Mouse (Mus musculus) embryonic facial prominence, embryonic 10.5 days (tissue): ENCODE measurements around the gene Hist3h2ba. TPM values are rescaled to one million over a fixed set of nuclear protein-coding genes. Genes with fewer than 3 reads are reported as not detected.
"Not testable (repeated sequence)": the region's sequence is repeated elsewhere in the genome, so short reads cannot be mapped to it uniquely, and the experiment has no call there.

ENCODE experiments used
- DNase-seq: peaks from one replicate; pipeline ENCODE4 v3.0.0-alpha.2; 2017; ENCODE audit warnings: low spot score
- H3K27ac ChIP-seq: fragments of 300-500 bp; sonication (generic); replicated peaks from 2 replicates; pipeline ENCODE4 v1.5.1; 2016; ENCODE audit warnings: mild to moderate bottlenecking
- H3K27me3 ChIP-seq: fragments of 300-500 bp; sonication (generic); replicated peaks from 2 replicates; pipeline ENCODE4 v1.6.1; 2016; ENCODE audit warnings: low read depth, mild to moderate bottlenecking; ENCODE audit not compliant: poor library complexity, severe bottlenecking
- H3K36me3 ChIP-seq: fragments of 300-500 bp; sonication (generic); replicated peaks from 2 replicates; pipeline ENCODE4 v1.6.1; 2016; ENCODE audit warnings: mild to moderate bottlenecking, moderate library complexity
- H3K4me1 ChIP-seq: fragments of 300-500 bp; sonication (generic); 2 replicates; pipeline ENCODE4 v1.6.1; 2016
- H3K4me3 ChIP-seq: fragments of 300-500 bp; sonication (generic); 2 replicates; pipeline ENCODE4 v1.5.1; 2016; ENCODE audit warnings: mild to moderate bottlenecking, moderate library complexity
- H3K9me3 ChIP-seq: fragments of 300-500 bp; sonication (generic); 2 replicates; pipeline ENCODE4 v1.6.1; 2016; ENCODE audit warnings: mild to moderate bottlenecking
- WGBS: fragments of 180-500 bp; shearing (Covaris S2); methylation state at CpG from one replicate; pipeline ENCODE4 v1.1.7; 2016; 5-methylcytosine and 5-hydroxymethylcytosine counted together
- polyA plus RNA-seq: library from polyadenylated mRNA; unstranded; fragments of >200 nt; fragmentation: Nextera tagmentation; extraction: Ambion mirVana; gene quantifications from 2 replicates; pipeline ENCODE4 v1.2.1, GENCODE M21; 2016

The Hist3h2ba gene
- polyA plus RNA-seq, 1 experiment from 2014 or later, result 25.0 TPM

DNA sequence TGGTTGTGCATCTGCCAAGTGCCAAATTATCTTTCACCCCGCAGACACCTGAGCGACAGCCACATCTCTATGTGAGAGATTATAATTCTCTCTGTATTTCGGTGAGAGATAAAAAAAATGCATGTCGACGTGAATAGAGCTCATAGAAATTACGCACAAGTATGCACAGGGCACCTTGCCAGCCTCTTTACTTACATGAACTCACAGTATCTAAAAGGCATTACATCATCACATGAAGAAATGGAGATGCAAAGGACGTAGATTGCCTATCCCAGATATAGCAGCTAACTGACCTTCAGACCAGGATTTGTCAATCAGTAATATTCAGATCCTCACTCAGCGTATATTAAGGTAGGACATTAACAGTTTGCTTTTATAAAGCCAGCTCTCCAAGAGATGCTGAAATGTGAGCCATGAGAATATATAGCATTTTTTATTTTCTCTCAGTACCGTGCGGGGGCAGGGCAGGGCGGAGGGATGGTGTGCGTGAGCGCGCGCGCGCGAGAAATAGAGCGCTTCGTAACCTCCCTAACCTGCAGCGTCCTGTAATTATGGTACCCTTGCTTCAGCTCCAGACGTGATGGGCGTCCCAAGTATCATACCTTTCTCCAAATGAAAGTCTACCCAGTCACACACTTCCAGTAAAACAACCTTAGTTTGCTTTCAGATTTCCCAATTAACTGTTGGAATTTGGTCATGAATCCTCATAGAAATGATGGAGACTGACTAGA is 757 bp upstream of the Hist3h2ba start:
- H3K4me3 ChIP-seq, result peak overlapping the region; percentile 64
- peak; percentile 54 for DNase-seq
- peaks cover 18% of the 10 kb centered on the region for H3K4me1 ChIP-seq
- H3K36me3 ChIP-seq, result no peaks in the 10 kb centered on the region
- peak overlapping the region; percentile 85 for H3K27ac ChIP-seq
- WGBS, result 22% methylated on average over 23 of the region's 23 CpGs
- peaks cover 86% of the 10 kb centered on the region for H3K27me3 ChIP-seq
- no peaks in the 10 kb centered on the region for H3K9me3 ChIP-seq

DNA sequence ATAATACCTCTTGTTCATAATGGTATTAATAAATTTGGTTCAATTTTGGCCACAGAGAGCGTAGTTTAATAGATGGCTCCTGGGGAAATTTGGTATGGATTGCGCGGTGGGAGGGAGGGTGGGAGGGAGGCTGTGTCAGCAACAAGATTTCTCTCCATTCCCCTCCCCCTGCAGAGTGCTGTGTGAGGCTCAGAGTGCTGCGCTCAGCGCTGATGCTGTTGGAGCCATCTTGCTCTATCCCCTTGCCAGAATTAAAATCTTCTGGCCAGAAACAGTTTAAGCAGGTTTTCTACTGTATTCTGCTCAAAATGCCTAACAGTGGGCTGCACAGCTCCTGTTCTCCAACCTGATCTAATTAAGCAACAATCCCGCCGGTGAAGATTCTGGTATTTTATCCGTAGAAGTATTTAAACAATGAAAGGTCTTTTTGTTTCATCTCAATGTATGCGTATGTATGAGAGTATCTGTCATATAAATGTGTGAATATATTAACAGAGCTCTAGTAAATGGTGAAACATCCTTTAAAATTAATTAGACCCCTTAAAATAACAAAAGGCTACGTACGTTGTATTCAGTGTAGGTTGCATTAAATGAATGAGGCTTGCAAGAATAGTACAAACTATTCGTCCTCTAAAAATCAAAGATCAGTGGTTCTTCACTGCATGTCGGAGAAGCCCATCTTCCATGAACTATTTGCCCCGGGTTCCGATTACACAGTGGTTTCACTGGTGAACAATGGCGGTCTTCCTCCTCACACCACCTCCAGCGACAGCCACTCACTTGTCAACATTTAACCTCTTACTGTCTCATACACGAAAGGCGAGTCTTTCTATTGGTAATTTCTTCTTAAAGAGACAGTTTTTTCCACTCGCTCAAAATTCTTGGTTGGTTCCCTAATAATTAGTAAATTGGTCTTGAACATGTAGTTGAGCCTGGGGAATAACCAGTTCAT is 1.0 kb downstream of the Hist3h2ba start:
- peaks cover 27% of the 10 kb centered on the region for H3K4me1 ChIP-seq

DNA sequence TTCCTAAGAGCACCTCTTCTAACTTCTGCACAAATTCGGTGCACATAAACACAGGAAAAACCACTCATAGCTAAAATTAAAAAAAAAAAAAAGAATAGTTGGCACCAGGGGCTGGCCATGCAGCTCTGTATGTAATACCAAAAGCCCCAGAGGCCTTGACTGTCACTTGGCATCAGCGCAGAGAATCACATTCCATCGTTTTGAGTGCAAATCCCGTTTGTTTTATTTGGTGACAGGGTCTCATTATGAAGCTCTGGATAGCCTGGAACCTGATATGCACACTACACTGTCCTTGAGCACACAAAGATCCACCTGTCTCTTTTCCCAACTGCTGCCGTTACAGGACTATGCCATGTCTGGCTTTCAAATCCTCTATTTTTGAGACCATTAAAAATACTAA is 2.5 kb downstream of the Hist3h2ba start:
- Histone ChIP-seq H3K36me3 (no peaks in the 10 kb centered on the region), H3K27ac (no peak overlapping the region), H3K27me3 (peaks cover 60% of the 10 kb centered on the region), H3K4me3 (no peak overlapping the region), H3K9me3 (no peaks in the 10 kb centered on the region), H3K4me1 (peaks cover 34% of the 10 kb centered on the region)
- WGBS, result 67% methylated on average over 5 of the region's 5 CpGs
- DNase-seq, result no peak

More for the DNA sequence above, 1.0 kb downstream of the Hist3h2ba start:
- Histone ChIP-seq H3K27me3 (peaks cover 71% of the 10 kb centered on the region), H3K9me3 (no peaks in the 10 kb centered on the region), H3K27ac (peak overlapping the region; percentile 89), H3K4me3 (peak overlapping the region; percentile 64), H3K36me3 (no peaks in the 10 kb centered on the region)
- 7% methylated on average over 20 of the region's 20 CpGs for WGBS
- DNase-seq, result peak; percentile 61

DNA sequence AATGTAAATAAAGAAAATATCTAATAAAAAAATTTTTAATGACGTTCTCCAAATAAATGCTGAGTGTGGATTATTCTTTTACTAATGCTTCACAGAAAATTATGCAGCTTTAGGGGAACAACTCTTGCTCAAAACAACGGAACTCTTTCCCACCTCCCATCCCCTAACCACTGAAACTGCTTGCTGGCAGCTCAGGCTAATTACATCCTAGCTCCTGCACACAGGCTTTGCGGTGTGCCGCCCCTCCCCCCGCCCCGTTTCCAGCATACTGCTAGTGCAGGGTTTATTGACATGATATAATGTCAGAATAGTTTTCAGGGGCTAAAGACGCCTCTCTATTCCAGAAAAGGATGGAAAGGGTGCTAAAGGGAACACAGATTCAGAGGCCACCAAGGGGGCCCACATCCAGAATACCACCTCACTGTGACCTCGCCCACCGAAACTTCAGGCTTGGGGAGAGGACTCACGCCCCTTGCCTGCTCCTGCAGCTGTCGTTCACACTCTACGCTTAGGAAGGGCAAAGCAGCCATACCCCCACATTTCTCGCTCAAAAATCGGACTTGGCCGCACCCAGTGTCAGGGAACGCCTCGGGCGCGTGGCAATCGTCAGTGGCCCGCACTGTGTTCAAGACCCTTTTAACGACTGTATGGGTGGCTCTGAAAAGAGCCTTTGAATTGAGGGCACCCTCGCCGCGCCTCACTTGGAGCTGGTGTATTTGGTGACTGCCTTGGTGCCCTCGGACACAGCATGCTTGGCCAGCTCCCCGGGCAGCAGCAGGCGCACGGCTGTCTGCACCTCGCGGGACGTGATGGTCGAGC is 4.8 kb downstream of the Hist3h2ba start:
- H3K4me3 ChIP-seq, result peak overlapping the region; percentile 83
- no peaks in the 10 kb centered on the region for H3K9me3 ChIP-seq
- peaks cover 17% of the 10 kb centered on the region for H3K36me3 ChIP-seq
- DNase-seq, result peak; percentile 75
- peaks cover 41% of the 10 kb centered on the region for H3K4me1 ChIP-seq
- peak overlapping the region; percentile 96 for H3K27ac ChIP-seq
- peaks cover 49% of the 10 kb centered on the region for H3K27me3 ChIP-seq
- WGBS, result under 1% methylated on average over 33 of the region's 33 CpGs

DNA sequence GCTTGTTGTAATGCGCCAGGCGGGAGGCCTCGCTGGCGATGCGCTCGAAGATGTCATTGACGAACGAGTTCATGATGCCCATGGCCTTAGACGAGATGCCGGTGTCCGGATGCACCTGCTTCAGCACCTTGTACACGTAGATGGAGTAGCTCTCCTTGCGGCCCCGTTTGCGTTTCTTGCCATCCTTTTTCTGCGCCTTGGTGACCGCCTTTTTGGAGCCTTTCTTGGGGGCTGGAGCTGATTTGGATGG is 5.4 kb downstream of the Hist3h2ba start:
- H3K36me3 ChIP-seq, result peaks cover 19% of the 10 kb centered on the region
- H3K27me3 ChIP-seq, result peaks cover 50% of the 10 kb centered on the region
- H3K4me3 ChIP-seq, result peak overlapping the region; percentile 83
- not testable (repeated sequence) for DNase-seq, H3K9me3 ChIP-seq
- under 1% methylated on average over 17 of the region's 17 CpGs for WGBS
- peaks cover 40% of the 10 kb centered on the region for H3K4me1 ChIP-seq
- H3K27ac ChIP-seq, result peak overlapping the region; percentile 96

DNA sequence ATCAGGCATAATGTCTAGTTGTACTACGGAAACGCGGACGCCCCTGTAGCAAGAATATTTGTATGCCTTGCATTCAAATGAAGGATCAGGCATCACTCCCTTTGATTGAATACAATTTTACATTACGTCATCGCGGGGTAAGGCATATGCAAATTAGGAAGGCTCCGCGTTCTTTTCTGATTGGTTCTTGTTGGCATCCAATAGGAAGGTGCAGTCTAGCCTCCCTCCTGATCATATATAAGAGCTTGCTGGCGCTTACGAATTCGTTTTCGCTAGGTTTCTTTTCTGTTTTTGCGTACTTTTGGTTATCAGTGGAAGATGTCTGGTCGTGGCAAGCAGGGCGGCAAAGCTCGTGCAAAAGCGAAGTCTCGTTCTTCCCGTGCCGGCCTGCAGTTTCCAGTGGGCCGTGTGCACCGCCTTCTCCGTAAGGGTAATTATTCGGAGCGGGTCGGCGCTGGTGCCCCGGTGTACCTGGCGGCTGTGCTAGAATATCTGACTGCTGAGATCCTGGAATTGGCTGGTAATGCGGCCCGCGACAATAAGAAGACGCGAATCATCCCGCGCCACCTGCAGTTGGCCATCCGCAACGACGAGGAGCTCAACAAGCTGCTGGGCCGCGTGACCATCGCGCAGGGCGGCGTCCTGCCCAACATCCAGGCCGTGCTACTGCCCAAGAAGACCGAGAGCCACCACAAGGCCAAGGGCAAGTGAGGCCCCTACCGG is 5.9 kb downstream of the Hist3h2ba start, which contains the start of the genes Hist3h2a and Trim17:
Gene Hist3h2a, plus strand, starts transcription at position 266 of the 723 bp plus-strand sequence.
Gene Trim17, plus strand, starts transcription at position 266 of the 723 bp plus-strand sequence.
- Histone ChIP-seq H3K36me3 (peaks cover 19% of the 10 kb centered on the region), H3K4me3 (peak within 1 kb of the TSS; percentile 83), H3K27ac (peak within 1 kb of the TSS; percentile 96), H3K9me3 (no peaks in the 10 kb centered on the region), H3K27me3 (peaks cover 48% of the 10 kb centered on the region), H3K4me1 (peaks cover 43% of the 10 kb centered on the region)
- peak; percentile 85 for DNase-seq
- under 1% methylated on average over 49 of the region's 49 CpGs for WGBS

DNA sequence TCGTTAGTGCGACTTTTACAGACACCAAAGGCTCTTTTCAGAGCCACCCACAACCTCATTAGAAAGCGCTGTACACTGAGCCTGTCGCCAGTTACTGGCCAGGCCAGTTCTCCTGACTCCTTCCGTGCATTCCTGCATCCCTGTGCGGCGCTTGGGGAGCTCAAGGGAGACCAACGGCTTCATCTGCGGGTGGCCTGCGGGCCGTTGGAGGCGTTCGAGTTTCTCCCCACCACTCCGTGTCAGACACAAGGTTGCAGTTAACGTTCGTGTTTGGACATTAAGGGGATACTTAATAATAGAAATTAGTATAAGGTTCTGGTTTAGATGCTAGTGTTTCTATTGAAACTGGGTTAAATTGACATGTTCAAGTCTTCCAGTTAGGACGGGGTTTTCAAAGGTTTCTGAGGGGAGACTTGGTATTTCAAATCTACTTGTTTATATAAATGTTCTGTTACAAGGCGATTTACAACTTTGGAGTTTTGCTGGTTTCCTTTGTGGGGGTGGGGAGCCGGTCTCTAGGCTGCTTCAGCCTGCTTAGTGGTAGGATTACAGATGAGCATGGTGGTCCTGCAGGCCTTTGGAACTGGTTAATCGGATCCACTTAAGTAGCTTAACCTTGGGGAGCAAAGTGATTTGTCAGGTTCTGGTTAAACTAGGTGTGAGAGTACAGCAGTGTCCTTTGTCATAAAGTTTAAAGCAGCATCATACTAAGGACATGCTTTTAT is 6.6 kb downstream of the Hist3h2ba start:
- H3K4me1 ChIP-seq, result peaks cover 47% of the 10 kb centered on the region
- H3K9me3 ChIP-seq, result no peaks in the 10 kb centered on the region
- H3K27me3 ChIP-seq, result peaks cover 41% of the 10 kb centered on the region
- peak overlapping the region; percentile 83 for H3K4me3 ChIP-seq
- H3K36me3 ChIP-seq, result peaks cover 19% of the 10 kb centered on the region
- DNase-seq, result peak; percentile 44
- peak overlapping the region; percentile 96 for H3K27ac ChIP-seq
- under 1% methylated on average over 20 of the region's 20 CpGs for WGBS

DNA sequence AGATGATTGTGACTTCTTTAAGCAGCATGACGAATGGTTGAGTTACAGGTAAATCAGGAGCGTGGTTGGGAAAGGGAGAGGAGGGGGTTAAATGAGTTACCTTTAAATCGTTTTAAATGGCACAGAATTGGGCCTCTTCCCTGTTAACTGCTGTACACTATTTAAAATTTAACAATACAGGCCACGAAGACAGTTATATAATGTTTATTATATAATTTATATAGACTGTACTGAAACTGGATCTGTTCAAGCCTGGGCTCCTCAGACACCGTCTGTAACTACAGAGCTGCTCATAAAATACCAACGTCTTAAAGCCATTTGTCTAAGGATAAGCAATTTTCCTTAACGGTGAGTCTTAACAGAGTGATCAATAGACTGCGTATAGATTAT is 7.1 kb downstream of the Hist3h2ba start:
- Histone ChIP-seq H3K36me3 (peaks cover 19% of the 10 kb centered on the region), H3K9me3 (no peaks in the 10 kb centered on the region), H3K4me3 (peak overlapping the region; percentile 83), H3K27ac (peak overlapping the region; percentile 96), H3K4me1 (peaks cover 46% of the 10 kb centered on the region), H3K27me3 (peaks cover 39% of the 10 kb centered on the region)
- 50% methylated on average over 8 of the region's 8 CpGs for WGBS
- no peak for DNase-seq

DNA sequence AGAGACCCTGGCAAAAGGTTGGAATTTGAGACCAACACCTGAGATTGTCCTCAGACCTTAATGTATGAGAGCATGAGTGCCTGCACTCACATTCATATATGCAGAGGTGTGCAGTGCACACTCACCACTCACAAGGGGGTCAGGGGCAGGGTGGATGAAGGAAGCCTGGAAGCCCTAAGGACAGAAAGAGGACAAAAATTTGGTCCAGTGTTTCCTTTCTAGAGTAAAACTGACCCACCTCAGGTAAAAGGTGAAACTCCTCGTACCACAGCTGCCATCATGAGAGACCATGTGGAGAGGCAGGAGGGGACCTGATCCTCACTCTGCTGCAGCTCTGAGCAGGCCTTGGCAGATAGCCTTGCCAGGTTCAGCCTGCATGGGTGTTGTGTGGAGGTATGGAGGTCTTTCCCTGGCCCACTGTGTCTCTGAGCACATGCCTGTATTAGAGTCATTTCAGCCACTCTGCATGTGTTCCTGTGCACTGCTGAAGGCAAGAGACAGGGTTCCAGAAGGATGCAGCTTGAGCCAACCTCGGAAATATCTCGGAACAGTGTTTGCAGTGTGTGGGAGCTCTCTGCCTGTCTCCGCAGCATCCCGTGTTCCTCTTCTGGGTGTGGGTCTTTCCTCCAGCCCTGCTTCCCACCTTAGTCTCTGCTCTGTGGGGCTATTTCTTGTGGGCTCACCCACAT is 8.7 kb downstream of the Hist3h2ba start:
- peaks cover 39% of the 10 kb centered on the region for H3K27me3 ChIP-seq
- peak overlapping the region; percentile 83 for H3K4me3 ChIP-seq
- H3K27ac ChIP-seq, result no peak overlapping the region
- peaks cover 7% of the 10 kb centered on the region; the same call in 1 of the 2 replicates for H3K9me3 ChIP-seq
- peaks cover 49% of the 10 kb centered on the region for H3K4me1 ChIP-seq
- DNase-seq, result no peak
- 86% methylated on average over 5 of the region's 5 CpGs for WGBS
- H3K36me3 ChIP-seq, result peaks cover 19% of the 10 kb centered on the region

DNA sequence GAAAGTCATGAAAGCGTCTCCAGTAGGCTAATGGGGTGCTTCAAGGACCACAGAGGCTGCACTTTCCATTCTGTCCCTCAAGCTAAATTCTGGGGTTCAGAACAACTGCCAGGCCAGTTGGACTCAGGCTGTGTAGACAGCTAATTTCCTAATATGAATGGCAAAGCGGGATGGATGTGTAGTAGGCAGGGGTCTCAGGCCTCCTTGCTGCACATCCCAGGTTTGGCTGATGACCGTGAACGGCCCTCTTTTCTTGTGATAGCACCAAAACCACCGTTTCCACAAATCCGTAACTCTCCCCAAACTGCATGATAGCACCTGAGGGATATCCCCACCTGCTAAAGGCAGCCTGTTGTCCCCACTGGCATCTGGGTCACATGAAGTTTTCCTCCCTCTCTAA is 9.8 kb downstream of the Hist3h2ba start:
- 81% methylated on average over 6 of the region's 6 CpGs for WGBS
- Histone ChIP-seq H3K9me3 (peaks cover 7% of the 10 kb centered on the region; the same call in 1 of the 2 replicates), H3K27me3 (peaks cover 50% of the 10 kb centered on the region), H3K4me3 (peak overlapping the region; percentile 12; the same call in 1 of the 2 replicates), H3K27ac (no peak overlapping the region), H3K4me1 (peaks cover 42% of the 10 kb centered on the region), H3K36me3 (peaks cover 19% of the 10 kb centered on the region)
- no peak for DNase-seq
